Mouse (Mus musculus): Measurements from ENCODE around the gene Olfr169.
"Not testable (repeated sequence)": the region's sequence is repeated elsewhere in the genome, so short reads cannot be mapped to it uniquely, and the experiment has no call there.

The Olfr169 gene

GRCm38 (mm10) chr16:19571709-19572108 lies at the start of gene Olfr169:
Gene Olfr169, minus strand, starts transcription at chr16:19571809.
- POLR2A ChIA-PET, CTCF ChIA-PET: not testable (repeated sequence)

- POLR2A ChIA-PET, CTCF ChIA-PET: not testable (repeated sequence)
Observed at GRCm38 (mm10) chr16:19611782-19612181, 40.2 kb upstream of the Olfr169 start, which contains the start of gene Olfr170. Gene Olfr170, minus strand, starts transcription at chr16:19611882.

- ChIA-PET POLR2A (no interaction called here), CTCF (interaction anchor here in 1 of 4 experiments (0.6 kb wide), 1 partner anchor 60 kb away, joined by 3 read pairs; no protein-coding TSS in a partner anchor)
Observed at GRCm38 (mm10) chr16:19603166-19603565, 31.6 kb upstream of the Olfr169 start.

- POLR2A ChIA-PET, CTCF ChIA-PET: not testable (repeated sequence)
Observed at GRCm38 (mm10) chr16:19553429-19553828, 18.2 kb downstream of the Olfr169 start.

- POLR2A ChIA-PET, CTCF ChIA-PET: not testable (repeated sequence)
Observed at GRCm38 (mm10) chr16:19552246-19552645, 19.4 kb downstream of the Olfr169 start.

- ChIA-PET POLR2A (no interaction called here), CTCF (no interaction called here)
Observed at GRCm38 (mm10) chr16:19535455-19535854, 36.2 kb downstream of the Olfr169 start, which contains the start of gene Olfr168. Gene Olfr168, minus strand, starts transcription at chr16:19535555.

- ChIA-PET POLR2A (no interaction called here), CTCF (no interaction called here)
Observed at GRCm38 (mm10) chr16:19522166-19522565, 49.4 kb downstream of the Olfr169 start, which contains the start of gene Olfr167. Gene Olfr167, minus strand, starts transcription at chr16:19522266.

All from embryonic stem cell, embryonic (primary cell).